Comparison of ENCODE assay signal across 8 mouse cellular contexts in the genomic region with DNA sequence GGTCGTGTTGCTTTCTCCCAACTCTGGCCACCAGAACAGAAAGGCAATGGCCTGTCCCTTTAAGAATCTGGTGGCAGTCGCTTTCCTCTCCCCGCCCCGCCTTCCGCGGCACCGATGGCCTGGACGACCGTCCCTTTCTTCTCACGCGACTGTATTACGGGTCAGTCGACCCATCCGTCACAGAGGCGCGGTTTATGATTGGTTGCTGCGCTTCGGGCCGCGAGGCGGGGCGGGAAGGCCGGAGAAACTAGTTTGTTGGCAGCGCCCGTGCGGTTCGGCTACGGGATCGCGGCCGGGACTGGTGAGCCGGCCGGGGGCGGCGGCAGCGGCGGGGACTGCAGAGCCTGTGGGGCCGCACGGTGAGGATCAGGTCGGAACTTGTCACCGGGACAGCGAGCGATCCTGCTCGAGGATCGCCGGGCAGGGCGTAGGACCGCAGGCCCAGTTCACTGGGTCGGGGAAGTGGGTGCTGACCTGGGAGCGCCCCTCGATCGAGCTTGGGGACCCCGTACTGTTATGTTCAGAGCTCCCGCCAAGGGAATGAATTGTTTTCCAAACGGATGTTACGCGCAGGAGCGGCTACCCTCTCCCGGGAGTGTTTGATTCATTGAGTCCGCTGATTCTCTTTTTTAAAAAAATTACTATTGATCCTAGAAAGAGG. TPM values are rescaled to one million over a fixed set of nuclear protein-coding genes. Genes with fewer than 3 reads are reported as not detected.
A peak's percentile ranks its signal among the peaks of the same experiment; 100 is the strongest.
DNase-seq lines count a peak whose midpoint lies in the region; ATAC-seq and TF ChIP-seq lines count a peak whose summit lies in the region.

Klhl25 (plus strand) TSS at position 196 of the 661 bp plus-strand sequence.

- H3K4me1 ChIP-seq in bone marrow macrophage, adult 2 months (ENCODE audit: control insufficient read depth, insufficient read depth, low read length): peaks cover 15% of the 10 kb centered on the region
- H3K4me1 ChIP-seq in embryonic fibroblast, embryonic 13.5 days (ENCODE audit: control insufficient read depth, insufficient read depth, low read length): peaks cover 4% of the 10 kb centered on the region; the same call in 1 of the 2 replicates
- peaks cover 15% of the 10 kb centered on the region for H3K4me1 ChIP-seq in kidney, embryonic 14.5 days (ENCODE audit: control insufficient read depth, insufficient read depth, low read length)
- H3K4me1 ChIP-seq in limb, embryonic 15.5 days: peaks cover 31% of the 10 kb centered on the region

- ATAC-seq in kidney, embryonic 14.5 days (ENCODE audit: low FRiP score, low TSS enrichment): peak; percentile 97
- ATAC-seq in limb, embryonic 15.5 days (ENCODE audit: insufficient number of reproducible peaks, low FRiP score, low TSS enrichment, low read depth): peak; percentile 95

- under 1% methylated on average over 60 of the region's 60 CpGs for WGBS in kidney, embryonic 14.5 days
- under 1% methylated on average over 60 of the region's 60 CpGs for WGBS in limb, embryonic 15.5 days

- no peak for TF ChIP-seq CTCF in bone marrow macrophage, adult 2 months (IDR thresholded peaks at IDR 0.05; ENCODE audit: low read depth, low read length)
- TF ChIP-seq CTCF in embryonic fibroblast, embryonic 13.5 days (IDR thresholded peaks at IDR 0.05; ENCODE audit: borderline replicate concordance, insufficient read depth, low read length): no peak

- H3K9me3 ChIP-seq in kidney, embryonic 14.5 days (ENCODE audit: control insufficient read depth, low read length): no peaks in the 10 kb centered on the region
- H3K9me3 ChIP-seq in limb, embryonic 15.5 days: no peaks in the 10 kb centered on the region

- peak; percentile 98 for DNase-seq in A20 (ENCODE audit: low read depth, low spot score)
- DNase-seq in heart, adult 9 months (ENCODE audit: low spot score in 2 of 2): peak; percentile 98 to 99
- peak; percentile 85 to 90 for DNase-seq in monocyte, adult 2 months (ENCODE audit: low read depth in 1 of 2, low spot score in 2 of 2)
- DNase-seq in spleen, postnatal 36 days (ENCODE audit: low spot score in 2 of 2): peak; percentile 96 to 97

- peak within 1 kb of the TSS; percentile 85 for H3K4me2 ChIP-seq in kidney, embryonic 14.5 days (replicated peaks; ENCODE audit: low read depth, low read length)
- peak within 1 kb of the TSS; percentile 81 for H3K4me2 ChIP-seq in limb, embryonic 15.5 days

- peak within 1 kb of the TSS; percentile 88 for H3K9ac ChIP-seq in kidney, embryonic 14.5 days (ENCODE audit: low read depth, low read length)
- peak within 1 kb of the TSS; percentile 81 for H3K9ac ChIP-seq in limb, embryonic 15.5 days

- peak within 1 kb of the TSS; percentile 96 for H3K4me3 ChIP-seq in bone marrow macrophage, adult 2 months (ENCODE audit: insufficient read depth, low read length)
- H3K4me3 ChIP-seq in embryonic fibroblast, embryonic 13.5 days (ENCODE audit: insufficient read depth, low read length): peak within 1 kb of the TSS; percentile 99
- peak within 1 kb of the TSS; percentile 76 for H3K4me3 ChIP-seq in kidney, embryonic 14.5 days (ENCODE audit: low read length)
- H3K4me3 ChIP-seq in limb, embryonic 15.5 days: peak within 1 kb of the TSS; percentile 87

- no peak for TF ChIP-seq POLR2A in bone marrow macrophage, adult 2 months (IDR thresholded peaks at IDR 0.05; ENCODE audit: borderline replicate concordance, low read depth, low read length)
- TF ChIP-seq POLR2A in embryonic fibroblast, embryonic 13.5 days (IDR thresholded peaks at IDR 0.05; ENCODE audit: low read depth, low read length): peak; percentile 65

- H3K36me3 ChIP-seq in kidney, embryonic 14.5 days (ENCODE audit: control insufficient read depth, insufficient read depth, low read length): no peaks in the 10 kb centered on the region; the same call in 1 of the 2 replicates
- peaks cover 5% of the 10 kb centered on the region; the same call in 1 of the 2 replicates for H3K36me3 ChIP-seq in limb, embryonic 15.5 days

- peak within 1 kb of the TSS; percentile 42 for H3K27ac ChIP-seq in bone marrow macrophage, adult 2 months (ENCODE audit: insufficient read depth, low read depth, low read length)
- peak within 1 kb of the TSS; percentile 74 for H3K27ac ChIP-seq in embryonic fibroblast, embryonic 13.5 days (ENCODE audit: insufficient read depth, low read length)
- H3K27ac ChIP-seq in kidney, embryonic 14.5 days (ENCODE audit: low read depth, low read length): peak within 1 kb of the TSS; percentile 82
- H3K27ac ChIP-seq in limb, embryonic 15.5 days: peak within 1 kb of the TSS; percentile 90

- no peaks in the 10 kb centered on the region for H3K27me3 ChIP-seq in kidney, embryonic 14.5 days (ENCODE audit: control insufficient read depth, insufficient read depth, low read length)
- H3K27me3 ChIP-seq in limb, embryonic 15.5 days: no peaks in the 10 kb centered on the region

RNA-seq across cellular contexts. Expression of gene Klhl25, which starts in this region (rescaled TPM):
- polyA plus RNA-seq in bone marrow macrophage, adult 2 months (2012; ENCODE audit: insufficient read depth, insufficient read length, missing spikeins): 6.2 and 8.1 TPM in 2 replicates
- polyA plus RNA-seq in embryonic fibroblast, embryonic 13.5 days (2011; ENCODE audit: insufficient read length, low read depth, missing spikeins): 7.6 and 10.7 TPM in 2 replicates
- 11.9 and 15.9 TPM in 2 replicates for polyA plus RNA-seq in kidney, embryonic 14.5 days (2014; fragmentation: Nextera tagmentation; extraction: Ambion mirVana)
- 19.8 and 20.4 TPM in 2 replicates for polyA plus RNA-seq in limb, embryonic 15.5 days (2015; fragmentation: Nextera tagmentation; extraction: Ambion mirVana)

Comparison
In these comparisons a context has a peak if more than half of its experiments do, and no peak if none do; other contexts are left out.
1. Peak in every context shown above with its lines: DNase-seq, ATAC-seq, H3K4me3 ChIP-seq and H3K27ac ChIP-seq.